ENCODE assay signal across 8 mouse cellular contexts in genomic region chr9:106903791-106904134, GRCm38 (mm10). TPM values are rescaled to one million over a fixed set of nuclear protein-coding genes. Genes with fewer than 3 reads are reported as not detected.
DNase-seq lines count a peak whose midpoint lies in the region; ATAC-seq lines count a peak whose summit lies in the region.

No protein-coding gene starts in this region.

- no peaks in the 10 kb centered on the region for H3K27me3 ChIP-seq in neural tube, embryonic 14.5 days (ENCODE audit: control insufficient read depth, insufficient read depth, low read length)
- H3K27me3 ChIP-seq in neural tube, embryonic 15.5 days (replicated peaks) = no peaks in the 10 kb centered on the region
- H3K27me3 ChIP-seq in lung, embryonic 16.5 days (ENCODE audit: control insufficient read depth, insufficient read depth, low read depth, low read length) = no peaks in the 10 kb centered on the region

- no peak for DNase-seq in frontal cortex, postnatal 10 days (ENCODE audit: low spot score in 2 of 2)
- DNase-seq in spleen, adult 18-20 months = no peak
- no peak for DNase-seq in left cerebral cortex, postnatal 10 days (ENCODE audit: extremely low spot score in 1 of 2, low spot score in 2 of 2)

- H3K9me3 ChIP-seq in neural tube, embryonic 14.5 days (ENCODE audit: control insufficient read depth, low read length) = no peaks in the 10 kb centered on the region
- no peaks in the 10 kb centered on the region for H3K9me3 ChIP-seq in neural tube, embryonic 15.5 days (replicated peaks)
- no peaks in the 10 kb centered on the region for H3K9me3 ChIP-seq in lung, embryonic 16.5 days (ENCODE audit: control insufficient read depth, low read length)

- no peak overlapping the region for H3K9ac ChIP-seq in neural tube, embryonic 14.5 days (replicated peaks; ENCODE audit: low read depth, low read length)
- H3K9ac ChIP-seq in neural tube, embryonic 15.5 days (replicated peaks) = no peak overlapping the region
- H3K9ac ChIP-seq in lung, embryonic 16.5 days (ENCODE audit: low read length) = no peak overlapping the region

- ATAC-seq in frontal cortex, adult (ENCODE audit: low TSS enrichment) = peak; percentile 58; the same call in 1 of the 2 replicates
- peak; percentile 46; the same call in 1 of the 2 replicates for ATAC-seq in neural tube, embryonic 14.5 days (ENCODE audit: low read depth)
- ATAC-seq in neural tube, embryonic 15.5 days (ENCODE audit: low FRiP score) = no peak
- peak; percentile 83 for ATAC-seq in common myeloid progenitor, adult 5-6 weeks (replicated peaks; ENCODE audit: low read depth, poor library complexity, severe bottlenecking)
- peak; percentile 47; the same call in 1 of the 2 replicates for ATAC-seq in lung, embryonic 16.5 days (ENCODE audit: low read depth)

- H3K4me1 ChIP-seq in neural tube, embryonic 14.5 days (ENCODE audit: control insufficient read depth, insufficient read depth, low read length) = no peaks in the 10 kb centered on the region
- no peaks in the 10 kb centered on the region for H3K4me1 ChIP-seq in neural tube, embryonic 15.5 days
- H3K4me1 ChIP-seq in lung, embryonic 16.5 days (replicated peaks; ENCODE audit: control insufficient read depth, insufficient read depth, low read length) = peaks cover 2% of the 10 kb centered on the region; the same call in 1 of the 2 replicates

- H3K4me3 ChIP-seq in neural tube, embryonic 14.5 days (ENCODE audit: low read depth, low read length) = no peak overlapping the region
- H3K4me3 ChIP-seq in neural tube, embryonic 15.5 days (replicated peaks) = no peak overlapping the region
- no peak overlapping the region for H3K4me3 ChIP-seq in lung, embryonic 16.5 days (ENCODE audit: low read length)

- H3K27ac ChIP-seq in neural tube, embryonic 14.5 days (ENCODE audit: low read depth, low read length) = no peak overlapping the region
- H3K27ac ChIP-seq in neural tube, embryonic 15.5 days (replicated peaks) = no peak overlapping the region
- H3K27ac ChIP-seq in lung, embryonic 16.5 days (ENCODE audit: low read length) = no peak overlapping the region

- H3K36me3 ChIP-seq in neural tube, embryonic 14.5 days (ENCODE audit: control insufficient read depth, insufficient read depth, low read length) = peaks cover 22% of the 10 kb centered on the region
- H3K36me3 ChIP-seq in neural tube, embryonic 15.5 days = peaks cover 63% of the 10 kb centered on the region
- H3K36me3 ChIP-seq in lung, embryonic 16.5 days (ENCODE audit: control insufficient read depth, insufficient read depth, low read length) = no peaks in the 10 kb centered on the region

- 10% methylated on average over 1 of the region's 1 CpGs for WGBS in neural tube, embryonic 14.5 days
- WGBS in neural tube, embryonic 15.5 days = 16% methylated on average over 1 of the region's 1 CpGs
- WGBS in lung, embryonic 16.5 days = 3% methylated on average over 1 of the region's 1 CpGs

- intact Hi-C loops in left cerebral cortex, postnatal 10 days (cut with DNase I) = loop anchor here (5.0 kb wide), 2 partner anchors 374 to 389 kb away; no protein-coding TSS in a partner anchor

- H3K4me2 ChIP-seq in neural tube, embryonic 14.5 days (ENCODE audit: low read depth, low read length) = no peak overlapping the region
- H3K4me2 ChIP-seq in neural tube, embryonic 15.5 days = no peak overlapping the region
- no peak overlapping the region for H3K4me2 ChIP-seq in lung, embryonic 16.5 days (ENCODE audit: low read depth, low read length)

RNA-seq across cellular contexts. Expression of gene Manf, which starts 12.0 kb away (rescaled TPM):
- 165 and 166 TPM in 2 replicates for polyA plus RNA-seq in neural tube, embryonic 14.5 days (2014; fragmentation: Nextera tagmentation; extraction: Ambion mirVana)
- 192 and 201 TPM in 2 replicates for polyA plus RNA-seq in neural tube, embryonic 15.5 days (2015; fragmentation: Nextera tagmentation; extraction: Ambion mirVana)
- total RNA-seq in common myeloid progenitor, adult 5-6 weeks (2017) = 160 and 252 TPM in 2 replicates
- polyA plus RNA-seq in lung, embryonic 16.5 days (2015; fragmentation: Nextera tagmentation; extraction: Ambion mirVana) = 286 and 294 TPM in 2 replicates
- 100 to 1,000 TPM; 115 to 125 TPM for total RNA-seq in left cerebral cortex, postnatal 10 days (2021)

RNA-seq across cellular contexts. Expression of gene Rbm15b, which starts 16.5 kb away (rescaled TPM):
- 20.0 and 22.1 TPM in 2 replicates for polyA plus RNA-seq in neural tube, embryonic 14.5 days (2014; fragmentation: Nextera tagmentation; extraction: Ambion mirVana)
- polyA plus RNA-seq in neural tube, embryonic 15.5 days (2015; fragmentation: Nextera tagmentation; extraction: Ambion mirVana) = 10.9 and 13.5 TPM in 2 replicates
- 23.6 and 29.1 TPM in 2 replicates for total RNA-seq in common myeloid progenitor, adult 5-6 weeks (2017)
- polyA plus RNA-seq in lung, embryonic 16.5 days (2015; fragmentation: Nextera tagmentation; extraction: Ambion mirVana) = 5.1 and 5.2 TPM in 2 replicates
- 10 to 100 TPM; 59.9 to 61.0 TPM for total RNA-seq in left cerebral cortex, postnatal 10 days (2021)
